Mouse (Mus musculus): Measurements from ENCODE around the gene Cdhr2. TPM values are rescaled to one million over a fixed set of nuclear protein-coding genes. Genes with fewer than 3 reads are reported as not detected.

Gene Cdhr2
- 0.14 and 0.22 TPM in 2 replicates for polyA plus RNA-seq (2015; fragmentation: Nextera tagmentation; extraction: Ambion mirVana)

GRCm38 (mm10) chr13:54701243-54701642 is at the start of gene Cdhr2:
Gene Cdhr2 (plus strand): TSS chr13:54701461.
- no peak for DNase-seq (ENCODE audit: low spot score)

- no peak for DNase-seq (ENCODE audit: low spot score)
Observed at GRCm38 (mm10) chr13:54660877-54661276, 40.4 kb upstream of the Cdhr2 start.

GRCm38 (mm10) chr13:54661358-54661757 is 39.9 kb upstream of the Cdhr2 start:
- DNase-seq (ENCODE audit: low spot score): no peak

- no peak for DNase-seq (ENCODE audit: low spot score)
Observed at GRCm38 (mm10) chr13:54663999-54664398, 37.3 kb upstream of the Cdhr2 start.

GRCm38 (mm10) chr13:54664509-54664908 is 36.8 kb upstream of the Cdhr2 start:
- DNase-seq (ENCODE audit: low spot score): no peak

GRCm38 (mm10) chr13:54665062-54665461 is 36.2 kb upstream of the Cdhr2 start:
- DNase-seq (ENCODE audit: low spot score): no peak

- DNase-seq (ENCODE audit: low spot score): no peak
Observed at GRCm38 (mm10) chr13:54670491-54670890, 30.8 kb upstream of the Cdhr2 start.

- no peak for DNase-seq (ENCODE audit: low spot score)
Observed at GRCm38 (mm10) chr13:54675895-54676590, 25.2 kb upstream of the Cdhr2 start.

- DNase-seq (ENCODE audit: low spot score): no peak
Observed at GRCm38 (mm10) chr13:54678263-54678662, 23.0 kb upstream of the Cdhr2 start.

GRCm38 (mm10) chr13:54680184-54680853 is 20.9 kb upstream of the Cdhr2 start:
- DNase-seq (ENCODE audit: low spot score): no peak

- DNase-seq (ENCODE audit: low spot score): no peak
Observed at GRCm38 (mm10) chr13:54681291-54681690, 20.0 kb upstream of the Cdhr2 start.

GRCm38 (mm10) chr13:54683301-54683700 is 18.0 kb upstream of the Cdhr2 start:
- no peak for DNase-seq (ENCODE audit: low spot score)

GRCm38 (mm10) chr13:54684140-54684896 is 16.9 kb upstream of the Cdhr2 start:
- DNase-seq (ENCODE audit: low spot score): no peak

- DNase-seq (ENCODE audit: low spot score): no peak
Observed at GRCm38 (mm10) chr13:54685174-54685573, 16.1 kb upstream of the Cdhr2 start.

- peak; percentile 14 for DNase-seq (ENCODE audit: low spot score)
Observed at GRCm38 (mm10) chr13:54686139-54687053, 14.9 kb upstream of the Cdhr2 start.

GRCm38 (mm10) chr13:54687096-54687495 is 14.2 kb upstream of the Cdhr2 start:
- peak; percentile 93 for DNase-seq (ENCODE audit: low spot score)

- peak; percentile 97 for DNase-seq (ENCODE audit: low spot score)
Observed at GRCm38 (mm10) chr13:54687575-54688424, 13.5 kb upstream of the Cdhr2 start.

GRCm38 (mm10) chr13:54690151-54690740 is 11.0 kb upstream of the Cdhr2 start:
- DNase-seq (ENCODE audit: low spot score): no peak

- DNase-seq (ENCODE audit: low spot score): peak; percentile 23
Observed at GRCm38 (mm10) chr13:54691737-54692136, 9.5 kb upstream of the Cdhr2 start.

Measured in thymus, postnatal 0 days (tissue).